Mouse (Mus musculus) CH12.LX (cell line): ENCODE measurements around the gene Lpcat3. TPM values are rescaled to one million over a fixed set of nuclear protein-coding genes. Genes with fewer than 3 reads are reported as not detected.
"Not testable (repeated sequence)": the region's sequence is repeated elsewhere in the genome, so short reads cannot be mapped to it uniquely, and the experiment has no call there.

Experiments
- DNase-seq: peaks from one replicate; pipeline ENCODE4 v3.0.0-alpha.2; 2013; ENCODE audit errors: extremely low read depth
- H3K27ac ChIP-seq: 2 replicates; pipeline ENCODE4 v1.5.1; 2012; ENCODE audit warnings: low read depth, mild to moderate bottlenecking, control low read depth, moderate library complexity; ENCODE audit not compliant: insufficient read depth
- H3K27me3 ChIP-seq: replicated peaks from 2 replicates; pipeline ENCODE3; 2012; ENCODE audit warnings: inconsistent platforms
- H3K36me3 ChIP-seq, 2 experiments: replicated peaks in 1 of 2; 2 replicates each; pipeline versions ENCODE3 to v1.6.1; 2012; ENCODE audit warnings: inconsistent platforms in 1 of 2, low read length in 1 of 2, mild to moderate bottlenecking in 1 of 2, mixed read lengths in 1 of 2, moderate library complexity in 1 of 2; ENCODE audit not compliant: control insufficient read depth in 1 of 2, insufficient read depth in 1 of 2
- H3K4me1 ChIP-seq, 2 experiments: 2 replicates each; pipeline ENCODE4 v1.6.1; 2012; ENCODE audit warnings: inconsistent platforms in 1 of 2, moderate library complexity in 1 of 2; ENCODE audit not compliant: insufficient read depth in 2 of 2, control insufficient read depth in 1 of 2
- H3K4me2 ChIP-seq: 2 replicates; pipeline ENCODE4 v1.6.1; 2012; ENCODE audit warnings: low read depth, mild to moderate bottlenecking, control low read depth; ENCODE audit not compliant: poor library complexity, insufficient read depth, severe bottlenecking
- H3K4me3 ChIP-seq, 3 experiments: fragments of 150-350 bp in 1 of 3; sonication (generic) in 1 of 3; replicated peaks in 1 of 3; 2 replicates each; pipeline versions ENCODE3 to v1.5.1; 2011 to 2012; ENCODE audit warnings: low read depth in 2 of 3, low read length in 2 of 3, mild to moderate bottlenecking in 2 of 3, moderate library complexity in 2 of 3, control low read depth in 1 of 3, improper control_type of control experiment in 1 of 3, inconsistent platforms in 1 of 3, mixed read lengths in 1 of 3; ENCODE audit not compliant: poor library complexity in 1 of 3
- H3K79me2 ChIP-seq: replicated peaks from 2 replicates; pipeline ENCODE4 v1.6.1; 2012; ENCODE audit warnings: mild to moderate bottlenecking, moderate library complexity; ENCODE audit not compliant: control insufficient read depth, poor library complexity, insufficient read depth, severe bottlenecking; ENCODE audit errors: extremely low read depth
- H3K9ac ChIP-seq: 2 replicates; pipeline ENCODE4 v1.6.1; 2012; ENCODE audit warnings: low read depth, mild to moderate bottlenecking, control low read depth, moderate library complexity; ENCODE audit not compliant: insufficient read depth
- H3K9me3 ChIP-seq: replicated peaks from 2 replicates; pipeline ENCODE3; 2012; ENCODE audit warnings: low read length, inconsistent platforms, mixed read lengths
- CHD2 ChIP-seq: IDR thresholded peaks from 2 replicates; pipeline ENCODE4 v1.6.1; 2011; ENCODE audit warnings: low read length, improper control_type of control experiment
- CTCF ChIP-seq, 2 experiments: IDR thresholded peaks in 1 of 2; conservative IDR thresholded peaks in 1 of 2; 2 replicates each; pipeline ENCODE4 v1.5.1; 2011 to 2012; ENCODE audit warnings: low read depth in 2 of 2, low read length in 2 of 2, improper control_type of control experiment in 1 of 2, inconsistent platforms in 1 of 2, mild to moderate bottlenecking in 1 of 2, moderate library complexity in 1 of 2
- E2F4 ChIP-seq: IDR thresholded peaks from 2 replicates; pipeline ENCODE4 v1.6.1; 2011; ENCODE audit warnings: low read depth, low read length, improper control_type of control experiment; ENCODE audit not compliant: insufficient replicate concordance
- EP300 ChIP-seq: IDR thresholded peaks from 2 replicates; pipeline ENCODE4 v1.6.1; 2011; ENCODE audit warnings: low read length, improper control_type of control experiment
- HCFC1 ChIP-seq: IDR thresholded peaks from 2 replicates; pipeline ENCODE4 v1.6.1; 2012; ENCODE audit warnings: low read depth, mild to moderate bottlenecking, inconsistent platforms, low read length, improper control_type of control experiment
- JUND ChIP-seq: conservative IDR thresholded peaks from 2 replicates; pipeline ENCODE4 v1.6.1; 2011; ENCODE audit warnings: low read depth, low read length, improper control_type of control experiment
- MAFK ChIP-seq: IDR thresholded peaks from 2 replicates; pipeline ENCODE4 v1.6.1; 2011; ENCODE audit warnings: low read length, improper control_type of control experiment; ENCODE audit not compliant: insufficient replicate concordance
- MAX ChIP-seq: IDR thresholded peaks from 2 replicates; pipeline ENCODE4 v1.6.1; 2011; ENCODE audit warnings: low read length, improper control_type of control experiment
- MAZ ChIP-seq: IDR thresholded peaks from 2 replicates; pipeline ENCODE4 v1.6.1; 2012; ENCODE audit warnings: low read depth, mild to moderate bottlenecking, inconsistent platforms, low read length, improper control_type of control experiment, moderate library complexity
- MYC ChIP-seq: IDR thresholded peaks from 2 replicates; pipeline ENCODE4 v1.6.1; 2011; ENCODE audit warnings: low read depth, mild to moderate bottlenecking, improper control_type of control experiment, low read length
- NELFE ChIP-seq: IDR thresholded peaks from 2 replicates; pipeline ENCODE4 v1.6.1; 2011; ENCODE audit warnings: low read depth, low read length, improper control_type of control experiment
- POLR2AphosphoS2 ChIP-seq: IDR thresholded peaks from 2 replicates; pipeline ENCODE4 v1.6.1; 2011; ENCODE audit warnings: low read depth, low read length, improper control_type of control experiment
- RAD21 ChIP-seq: IDR thresholded peaks from 2 replicates; pipeline ENCODE4 v1.6.1; 2011; ENCODE audit warnings: low read depth, mild to moderate bottlenecking, low read length, improper control_type of control experiment, moderate library complexity
- SMC3 ChIP-seq: IDR thresholded peaks from 2 replicates; pipeline ENCODE4 v1.6.1; 2011; ENCODE audit warnings: low read depth, low read length, improper control_type of control experiment
- ZKSCAN1 ChIP-seq: IDR thresholded peaks from 2 replicates; pipeline ENCODE4 v1.6.1; 2012; ENCODE audit warnings: low read depth, inconsistent platforms, low read length, improper control_type of control experiment, borderline replicate concordance
- ZNF384 ChIP-seq: IDR thresholded peaks from 2 replicates; pipeline ENCODE4 v1.6.1; 2012; ENCODE audit warnings: low read depth, low read length, improper control_type of control experiment, inconsistent platforms
- dilution Hi-C: fragments of 300-500 bp; cut with MboI; formaldehyde crosslinking; loops from 2 replicates; pipeline ENCODE4 v1.14.3; 2020; ENCODE audit warnings: low sequenced_read_pairs; ENCODE audit not compliant: extremely low pct_unique_long_range_greater_than_20kb, extremely low pct_ligation_motif_present
- in situ Hi-C: fragments of 300-500 bp; cut with MboI; formaldehyde crosslinking; loops from 3 replicates; pipeline ENCODE4 v1.14.3; 2019; ENCODE audit warnings: low sequenced_read_pairs, low pct_ligation_motif_present, low pct_unique_long_range_greater_than_20kb, mixed read lengths
- polyA plus RNA-seq: library from polyadenylated mRNA; unstranded; fragments of >175 nt; gene quantifications from 2 replicates; pipeline ENCODE4 v1.2.1, GENCODE M21; 2012; ENCODE audit warnings: low read depth; ENCODE audit not compliant: insufficient read length
- total RNA-seq, 2 experiments: library from RNA; depleted of rRNA; stranded (reverse); fragments of 300-350 nt in 1 of 2; fragments of >200 nt in 1 of 2; gene quantifications; 2 replicates each; pipeline ENCODE4 v1.2.3; 2012 to 2014

The Lpcat3 gene
- total and polyA plus RNA-seq, 3 experiments, result 52.9 to 113 (median 77.0) TPM

- H3K27ac ChIP-seq, H3K27me3 ChIP-seq, H3K79me2 ChIP-seq, dilution Hi-C loops, H3K9ac ChIP-seq, in situ Hi-C loops, H3K36me3 ChIP-seq: not testable (repeated sequence)
- H3K4me2 ChIP-seq, result peak within 1 kb of the TSS; percentile 37; the same call in 1 of the 2 replicates
- TF ChIP-seq SMC3, result 0 out of 2 replicates have a peak, but pooled peaks have one; percentile 29
- TF ChIP-seq, all 38 proteins: peak for 1; not testable (repeated sequence) for 37
- H3K9me3 ChIP-seq, DNase-seq, H3K4me3 ChIP-seq: not testable (repeated sequence)
- peaks cover 5 to 12% of the 10 kb centered on the region in 2 experiments; a peak in 3 of 4 replicates for H3K4me1 ChIP-seq
Observed at GRCm38 (mm10) chr6:124635985-124636384, 26.8 kb upstream of the Lpcat3 start, which contains the start of gene C1s2. C1s2 (minus strand) TSS chr6:124636085.

DNA sequence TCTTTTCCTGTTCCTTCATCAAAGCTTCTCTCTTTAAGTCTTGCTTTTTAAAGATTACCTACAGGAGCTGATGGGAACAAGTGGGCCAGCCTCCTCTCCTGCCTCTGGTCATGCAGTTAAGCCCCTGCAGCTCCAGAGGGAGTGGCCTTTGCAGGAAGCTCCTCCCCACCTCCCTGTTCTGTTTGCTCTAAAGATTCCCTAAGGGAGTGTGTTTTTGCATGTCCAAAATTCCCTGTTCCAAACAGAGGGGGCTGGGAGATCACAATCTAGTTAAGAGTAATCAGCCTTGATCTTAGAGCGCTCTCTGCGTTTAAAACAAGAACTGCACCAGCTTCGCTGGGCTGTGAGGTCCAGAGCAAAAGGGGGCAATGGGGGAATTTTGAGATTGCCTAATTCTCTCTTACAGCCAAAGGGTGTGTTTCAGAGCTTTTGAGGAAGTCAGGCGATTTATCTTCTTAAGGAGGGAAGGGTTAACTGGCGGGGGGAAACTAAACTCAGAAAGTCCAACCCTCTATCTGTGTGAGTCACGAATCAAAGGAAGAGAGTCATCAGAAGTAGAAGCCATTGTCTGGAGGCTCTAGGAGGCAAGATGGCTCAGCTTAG is 25.9 kb upstream of the Lpcat3 start:
- H3K27ac ChIP-seq, dilution Hi-C loops, H3K4me3 ChIP-seq, H3K9me3 ChIP-seq, in situ Hi-C loops, H3K79me2 ChIP-seq, H3K9ac ChIP-seq, H3K27me3 ChIP-seq, H3K36me3 ChIP-seq: not testable (repeated sequence)
- DNase-seq, result peak; percentile 41
- Histone ChIP-seq H3K4me2 (peak overlapping the region; percentile 15), H3K4me1 (peaks cover 5 to 12% of the 10 kb centered on the region in 2 experiments; a peak in 3 of 4 replicates)
- TF ChIP-seq CTCF (conservative IDR thresholded peaks at IDR 0.05 in 1 of 2, IDR thresholded peaks at IDR 0.05 in 1 of 2; ENCODE audit: low read depth in 2 of 2, low read length in 2 of 2) (peak in 1 of 2 experiments; percentile 48; a peak in 2 of 4 replicates), RAD21 (peak; percentile 36)

- no peak overlapping the region for H3K4me3 ChIP-seq
Observed at GRCm38 (mm10) chr6:124640041-124640440, 22.8 kb upstream of the Lpcat3 start.

More at GRCm38 (mm10) chr6:124640041-124640440, 22.8 kb upstream of the Lpcat3 start:
- Histone ChIP-seq H3K27ac (no peak overlapping the region), H3K9ac (no peak overlapping the region), H3K9me3 (no peaks in the 10 kb centered on the region), H3K4me1 (peaks cover 5 to 12% of the 10 kb centered on the region in 2 experiments; a peak in 3 of 4 replicates), H3K4me2 (no peak overlapping the region), H3K79me2 (no peaks in the 10 kb centered on the region), H3K36me3 (no peaks in the 10 kb centered on the region), H3K27me3 (no peaks in the 10 kb centered on the region)
- dilution Hi-C loops, result no loop called here
- peak; percentile 18 for DNase-seq
- TF ChIP-seq E2F4, result no peak
- no peak for TF ChIP-seq ZKSCAN1
- TF ChIP-seq ZNF384, result peak; percentile 81
- no peak for TF ChIP-seq POLR2AphosphoS2
- peak; percentile 56 for TF ChIP-seq RAD21
- TF ChIP-seq JUND, result no peak
- TF ChIP-seq SMC3, result peak; percentile 33; the same call in 1 of the 2 replicates
- no peak for TF ChIP-seq MAX
- peak in 1 of 2 experiments; percentile 63; a peak in 2 of 4 replicates for TF ChIP-seq CTCF (conservative IDR thresholded peaks at IDR 0.05 in 1 of 2, IDR thresholded peaks at IDR 0.05 in 1 of 2; ENCODE audit: low read depth in 2 of 2, low read length in 2 of 2)
- no peak for TF ChIP-seq NELFE
- TF ChIP-seq CHD2, result peak; percentile 58; the same call in 1 of the 2 replicates
- no peak for TF ChIP-seq HCFC1
- no peak for TF ChIP-seq MYC
- TF ChIP-seq MAFK, result no peak
- no peak for TF ChIP-seq MAZ
- no peak for TF ChIP-seq EP300
- TF ChIP-seq, all 38 proteins: peak for 5
- in situ Hi-C loops, result no loop called here
